In the genomic region with DNA sequence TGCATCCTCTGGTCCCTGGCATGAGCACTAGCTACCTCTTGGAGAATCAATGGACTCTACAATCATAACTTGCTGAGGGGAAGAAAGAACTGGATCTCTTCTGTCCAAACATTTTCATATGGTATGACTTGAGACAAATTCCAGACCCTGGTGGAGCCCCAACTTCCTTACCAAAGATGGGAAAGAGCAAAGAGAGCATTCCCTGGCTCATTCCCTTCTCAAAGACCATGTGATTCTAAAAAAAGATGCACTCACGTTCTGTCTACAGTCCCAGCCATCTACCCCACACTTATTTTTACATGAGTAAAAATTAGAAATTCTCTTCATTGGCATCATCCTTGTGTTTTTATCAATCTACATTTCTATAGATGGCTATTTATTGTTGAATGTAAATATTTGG, we compare ENCODE assay signal across 31 mouse cellular contexts.
"Had no signal": no experiment of that assay in that cellular context is flagged by ENCODE, and none has a peak within 500 bp of the region (broad histone marks: within the 10 kb centered on the region; RNA-seq: fewer than 3 reads in every experiment).

No protein-coding gene starts in this region.

- H3K4me1 ChIP-seq: limb, embryonic 10.5 days; limb, embryonic 12.5 days; limb, embryonic 13.5 days; limb, embryonic 15.5 days; liver, embryonic 12.5 days; liver, embryonic 13.5 days; liver, embryonic 15.5 days; lung, embryonic 15.5 days; megakaryocyte, embryonic 14.5 days; midbrain, embryonic 10.5 days; midbrain, embryonic 12.5 days; midbrain, embryonic 13.5 days; midbrain, embryonic 15.5 days had no signal

- H3K9me3 ChIP-seq: limb, embryonic 10.5 days; limb, embryonic 12.5 days; limb, embryonic 13.5 days; limb, embryonic 15.5 days; liver, embryonic 12.5 days; liver, embryonic 13.5 days; liver, embryonic 15.5 days; lung, embryonic 15.5 days; megakaryocyte, embryonic 14.5 days; midbrain, embryonic 10.5 days; midbrain, embryonic 12.5 days; midbrain, embryonic 13.5 days; midbrain, embryonic 15.5 days had no signal

- H3K9ac ChIP-seq: limb, embryonic 12.5 days; limb, embryonic 13.5 days; limb, embryonic 15.5 days; liver, embryonic 12.5 days; liver, embryonic 13.5 days; liver, embryonic 14.5 days; liver, embryonic 15.5 days; liver, postnatal 0 days; lung, embryonic 14.5 days; lung, embryonic 15.5 days; midbrain, embryonic 12.5 days; midbrain, embryonic 13.5 days; midbrain, embryonic 15.5 days had no signal

- H3K27ac ChIP-seq: limb, embryonic 10.5 days; limb, embryonic 12.5 days; limb, embryonic 13.5 days; limb, embryonic 15.5 days; liver, embryonic 12.5 days; liver, embryonic 13.5 days; liver, embryonic 14.5 days; liver, embryonic 15.5 days; lung, embryonic 15.5 days; macrophage; midbrain, embryonic 10.5 days; midbrain, embryonic 12.5 days; midbrain, embryonic 13.5 days; midbrain, embryonic 15.5 days had no signal

- H3K4me3 ChIP-seq: limb, embryonic 10.5 days; limb, embryonic 12.5 days; limb, embryonic 13.5 days; limb, embryonic 15.5 days; liver, embryonic 12.5 days; liver, embryonic 13.5 days; liver, embryonic 15.5 days; lung, embryonic 15.5 days; megakaryocyte, embryonic 14.5 days; midbrain, embryonic 10.5 days; midbrain, embryonic 12.5 days; midbrain, embryonic 13.5 days; midbrain, embryonic 15.5 days; myocyte had no signal

- DNase-seq: left cerebral cortex, postnatal 4 days; liver; liver, embryonic 13.5 days; liver, postnatal 0 days; lung, adult 18-20 months; lung, adult 2 months; lung, embryonic 14.5 days; lung, postnatal 10 days; lung, postnatal 14 days; lung, postnatal 36 days; lung, postnatal 4 days; midbrain, embryonic 14.5 days had no signal

- ATAC-seq: liver, embryonic 12.5 days; liver, postnatal 0 days; lung, postnatal 0 days; midbrain, embryonic 13.5 days; midbrain, embryonic 15.5 days; midbrain, embryonic 16.5 days had no signal

- H3K4me2 ChIP-seq: limb, embryonic 12.5 days; limb, embryonic 13.5 days; limb, embryonic 15.5 days; liver, embryonic 11.5 days; liver, embryonic 12.5 days; liver, embryonic 13.5 days; liver, embryonic 15.5 days; lung, embryonic 14.5 days; lung, embryonic 15.5 days; midbrain, embryonic 11.5 days; midbrain, embryonic 12.5 days; midbrain, embryonic 13.5 days; midbrain, embryonic 15.5 days had no signal

- H3K36me3 ChIP-seq: limb, embryonic 10.5 days; limb, embryonic 12.5 days; limb, embryonic 13.5 days; limb, embryonic 15.5 days; liver, embryonic 12.5 days; liver, embryonic 13.5 days; liver, embryonic 15.5 days; lung, embryonic 15.5 days; midbrain, embryonic 10.5 days; midbrain, embryonic 12.5 days; midbrain, embryonic 13.5 days; midbrain, embryonic 15.5 days had no signal

- H3K27me3 ChIP-seq: limb, embryonic 12.5 days; limb, embryonic 13.5 days; limb, embryonic 15.5 days; liver, embryonic 12.5 days; liver, embryonic 13.5 days; liver, embryonic 15.5 days; lung, embryonic 15.5 days; megakaryocyte, embryonic 14.5 days; midbrain, embryonic 12.5 days; midbrain, embryonic 13.5 days; midbrain, embryonic 15.5 days had no signal
